Mouse (Mus musculus): ENCODE measurements around the gene Kalrn.

DNA sequence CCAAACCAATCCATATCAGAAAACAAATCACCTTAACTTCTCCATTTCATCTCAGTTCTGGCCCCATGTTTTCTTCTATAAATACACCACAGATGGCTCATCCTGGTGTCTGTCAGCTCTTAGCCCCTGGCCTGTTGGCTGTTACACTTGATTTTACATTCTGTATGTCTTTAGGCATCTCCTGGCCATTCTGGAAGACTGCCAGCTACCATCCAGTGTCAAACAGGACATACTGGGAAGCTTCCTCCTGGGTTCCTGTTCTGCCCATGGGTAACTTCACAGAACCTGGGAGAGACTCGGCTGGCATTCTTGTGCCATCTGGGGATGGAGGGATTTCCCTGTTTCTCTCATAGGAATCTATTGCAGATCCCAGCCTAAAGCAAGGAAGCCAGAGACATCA, 261.8 kb downstream of the Kalrn start:
- no peak for TF ChIP-seq POLR2A (IDR thresholded peaks at IDR 0.05; ENCODE audit: extremely low read depth, insufficient read depth, low read length)
- no peak for TF ChIP-seq CTCF (IDR thresholded peaks at IDR 0.05; ENCODE audit: extremely low read depth, insufficient read depth, low read length)
